Mouse (Mus musculus) spleen, adult 2 months (tissue): ENCODE results near the gene Slc35d2.

Source experiments
- CTCF ChIP-seq: fragments of 200-500 bp; IDR thresholded peaks from 2 replicates; pipeline ENCODE4 v1.5.1; 2011; ENCODE audit warnings: mild to moderate bottlenecking, inconsistent platforms; ENCODE audit not compliant: insufficient read depth, insufficient read length, insufficient replicate concordance; ENCODE audit errors: extremely low read depth
- POLR2A ChIP-seq: fragments of 200-500 bp; IDR thresholded peaks from 2 replicates; pipeline ENCODE4 v1.6.1; 2011; ENCODE audit warnings: low read depth, low read length, inconsistent platforms

DNA sequence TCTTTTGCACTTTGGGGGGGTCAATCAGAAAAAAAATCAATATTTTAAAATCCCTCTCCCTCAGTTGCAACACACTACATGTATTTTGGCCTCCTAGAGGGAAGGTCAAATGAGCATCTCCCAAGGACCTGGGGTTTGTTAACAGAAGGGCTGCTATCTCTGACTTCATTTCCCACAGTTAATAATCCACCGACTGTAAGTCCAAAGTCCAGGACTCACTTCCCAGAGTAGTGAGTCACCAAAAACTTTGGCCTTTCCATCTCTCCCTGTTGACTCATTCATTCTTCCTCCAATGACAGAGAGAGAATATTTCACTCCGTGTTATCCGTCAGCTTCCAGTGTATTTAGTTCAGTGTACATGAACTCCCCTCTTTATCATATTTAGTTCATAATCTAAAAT lies 23.5 kb downstream of the Slc35d2 start:
- TF ChIP-seq CTCF (no peak), POLR2A (no peak)
